Mouse (Mus musculus): ENCODE data around the gene Slc10a4. TPM values are rescaled to one million over a fixed set of nuclear protein-coding genes. Genes with fewer than 3 reads are reported as not detected.

Slc10a4 gene
- polyA plus RNA-seq (2014; fragmentation: Nextera tagmentation; extraction: Ambion mirVana): 0.16 and 0.79 TPM in 2 replicates

DNA sequence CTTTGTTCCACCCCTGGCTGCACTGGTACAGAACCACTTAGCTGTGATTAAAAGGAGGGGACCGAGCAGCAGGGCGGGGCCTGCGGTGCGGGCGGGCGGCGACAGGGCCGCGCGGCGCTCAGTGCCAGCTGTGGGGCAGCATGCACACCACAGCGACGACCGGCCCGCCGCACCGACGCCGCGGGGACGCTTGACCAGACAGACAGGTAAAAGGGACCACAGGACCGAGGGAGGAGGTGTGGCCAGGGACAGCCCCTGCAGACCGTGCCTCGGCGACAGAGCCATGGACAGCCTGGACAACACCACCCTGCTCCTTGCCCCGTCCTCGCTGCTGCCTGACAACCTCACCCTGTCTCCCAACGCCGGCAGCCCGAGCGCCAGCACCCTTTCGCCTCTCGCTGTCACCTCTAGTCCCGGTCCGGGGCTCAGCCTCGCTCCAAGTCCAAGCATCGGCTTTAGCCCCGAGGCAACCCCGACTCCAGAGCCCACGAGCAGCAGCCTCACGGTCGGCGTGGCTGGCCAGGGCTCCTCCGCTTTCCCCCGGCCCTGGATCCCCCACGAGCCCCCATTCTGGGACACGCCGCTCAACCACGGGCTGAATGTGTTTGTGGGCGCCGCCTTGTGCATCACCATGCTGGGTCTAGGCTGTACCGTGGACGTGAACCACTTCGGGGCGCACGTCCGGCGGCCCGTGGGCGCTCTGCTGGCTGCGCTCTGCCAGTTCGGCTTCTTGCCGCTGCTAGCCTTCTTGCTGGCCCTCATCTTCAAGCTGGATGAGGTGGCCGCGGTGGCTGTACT, at the start of gene Slc10a4:
TSS of gene Slc10a4 (plus strand) at position 100 of the 798 bp plus-strand sequence.
- Histone ChIP-seq H3K4me1 (ENCODE audit: control insufficient read depth, insufficient read depth, low read length) (no peaks in the 10 kb centered on the region), H3K4me3 (ENCODE audit: low read length) (peak within 1 kb of the TSS; percentile 41), H3K4me2 (replicated peaks; ENCODE audit: low read depth, low read length) (peak within 1 kb of the TSS; percentile 72), H3K9ac (ENCODE audit: low read depth, low read length) (peak within 1 kb of the TSS; percentile 47; the same call in 1 of the 2 replicates), H3K36me3 (ENCODE audit: control insufficient read depth, insufficient read depth, low read length) (no peaks in the 10 kb centered on the region), H3K27ac (ENCODE audit: low read depth, low read length) (no peak within 1 kb of the TSS), H3K27me3 (ENCODE audit: control insufficient read depth, insufficient read depth, low read length) (peaks cover 26% of the 10 kb centered on the region), H3K9me3 (ENCODE audit: control insufficient read depth, low read length) (no peaks in the 10 kb centered on the region)
- peak; percentile 77 for ATAC-seq (ENCODE audit: low FRiP score, low TSS enrichment)
- 7% methylated on average over 63 of the region's 65 CpGs for WGBS

DNA sequence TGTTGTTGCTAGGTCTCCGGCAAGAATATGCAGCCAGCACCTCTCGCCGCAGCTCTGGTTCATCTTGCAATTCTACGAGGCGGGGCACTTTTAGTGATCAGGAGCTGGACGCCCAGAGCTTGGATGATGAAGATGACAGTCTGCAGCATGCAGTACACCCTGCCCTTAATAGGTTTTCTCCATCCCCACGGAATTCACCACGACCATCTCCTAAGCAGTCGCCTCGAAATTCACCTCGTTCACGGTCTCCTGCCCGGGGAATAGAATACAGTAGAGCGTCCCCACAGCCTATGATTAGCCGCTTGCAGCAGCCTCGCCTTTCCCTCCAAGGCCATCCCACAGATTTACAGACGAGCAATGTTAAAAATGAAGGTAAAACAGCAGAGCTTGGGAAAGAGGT, 49.4 kb upstream of the Slc10a4 start:
- WGBS: 80% methylated on average over 17 of the region's 17 CpGs
- Histone ChIP-seq H3K27me3 (ENCODE audit: control insufficient read depth, insufficient read depth, low read length) (no peaks in the 10 kb centered on the region), H3K27ac (ENCODE audit: low read depth, low read length) (no peak overlapping the region), H3K4me2 (replicated peaks; ENCODE audit: low read depth, low read length) (no peak overlapping the region), H3K4me1 (ENCODE audit: control insufficient read depth, insufficient read depth, low read length) (peaks cover 6% of the 10 kb centered on the region; the same call in 1 of the 2 replicates), H3K9ac (ENCODE audit: low read depth, low read length) (no peak overlapping the region), H3K36me3 (ENCODE audit: control insufficient read depth, insufficient read depth, low read length) (peaks cover 11% of the 10 kb centered on the region; the same call in 1 of the 2 replicates), H3K4me3 (ENCODE audit: low read length) (no peak overlapping the region), H3K9me3 (ENCODE audit: control insufficient read depth, low read length) (no peaks in the 10 kb centered on the region)
- no peak for ATAC-seq (ENCODE audit: low FRiP score, low TSS enrichment)

DNA sequence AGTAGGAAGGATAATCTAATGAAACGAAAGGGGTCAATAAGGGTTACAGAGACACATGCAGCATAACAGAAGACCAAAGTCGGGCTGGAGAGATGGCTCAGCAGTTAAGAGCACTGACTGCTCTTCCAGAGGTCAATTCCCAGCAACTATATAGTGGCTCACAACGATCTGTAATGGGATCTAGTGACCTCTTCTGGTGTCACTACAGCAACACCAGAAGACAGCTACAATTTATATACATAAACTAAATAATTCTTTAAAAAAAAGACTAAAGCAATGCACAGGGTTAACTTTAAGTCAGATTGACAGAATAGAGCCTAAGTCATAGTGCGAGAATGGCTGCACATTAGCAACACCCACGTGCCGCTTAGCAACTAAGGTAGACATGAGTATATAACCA, 46.6 kb upstream of the Slc10a4 start:
- Histone ChIP-seq H3K4me2 (replicated peaks; ENCODE audit: low read depth, low read length) (no peak overlapping the region), H3K36me3 (ENCODE audit: control insufficient read depth, insufficient read depth, low read length) (peaks cover 15% of the 10 kb centered on the region; the same call in 1 of the 2 replicates)
- no peak for ATAC-seq (ENCODE audit: low FRiP score, low TSS enrichment)

DNA sequence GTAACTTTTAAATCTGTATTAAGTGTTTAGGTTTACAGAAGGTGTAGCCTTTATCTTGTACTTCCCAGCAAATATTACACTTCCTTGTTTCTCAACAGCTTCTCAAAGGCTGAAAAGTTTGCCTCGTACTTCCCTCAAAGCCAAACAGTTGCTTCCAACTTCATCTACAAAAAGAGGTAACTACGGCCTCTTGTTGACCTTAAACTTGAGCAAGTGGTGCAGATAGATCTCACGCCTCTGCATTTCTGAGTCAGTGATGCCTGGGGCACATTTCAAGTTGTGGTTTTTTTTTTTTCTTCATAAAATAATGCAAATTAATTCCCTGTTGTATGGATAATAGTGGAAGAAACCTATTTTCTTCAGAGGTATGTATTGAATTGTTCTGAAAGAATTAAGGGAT, 41.0 kb upstream of the Slc10a4 start:
- H3K4me2 ChIP-seq (replicated peaks; ENCODE audit: low read depth, low read length): no peak overlapping the region
- no peak overlapping the region for H3K9ac ChIP-seq (ENCODE audit: low read depth, low read length)
- H3K4me3 ChIP-seq (ENCODE audit: low read length): no peak overlapping the region
- H3K4me1 ChIP-seq (ENCODE audit: control insufficient read depth, insufficient read depth, low read length): no peaks in the 10 kb centered on the region
- no peak for ATAC-seq (ENCODE audit: low FRiP score, low TSS enrichment)
- no peak overlapping the region for H3K27ac ChIP-seq (ENCODE audit: low read depth, low read length)
- no peaks in the 10 kb centered on the region for H3K27me3 ChIP-seq (ENCODE audit: control insufficient read depth, insufficient read depth, low read length)
- WGBS: 84% methylated on average over 3 of the region's 3 CpGs
- no peaks in the 10 kb centered on the region for H3K9me3 ChIP-seq (ENCODE audit: control insufficient read depth, low read length)
- peaks cover 9% of the 10 kb centered on the region; the same call in 1 of the 2 replicates for H3K36me3 ChIP-seq (ENCODE audit: control insufficient read depth, insufficient read depth, low read length)

More for the DNA sequence above, 46.6 kb upstream of the Slc10a4 start:
- Histone ChIP-seq H3K9ac (ENCODE audit: low read depth, low read length) (no peak overlapping the region), H3K27me3 (ENCODE audit: control insufficient read depth, insufficient read depth, low read length) (no peaks in the 10 kb centered on the region), H3K9me3 (ENCODE audit: control insufficient read depth, low read length) (no peaks in the 10 kb centered on the region), H3K27ac (ENCODE audit: low read depth, low read length) (no peak overlapping the region), H3K4me3 (ENCODE audit: low read length) (no peak overlapping the region), H3K4me1 (ENCODE audit: control insufficient read depth, insufficient read depth, low read length) (no peaks in the 10 kb centered on the region; the same call in 1 of the 2 replicates)
- 69% methylated on average over 6 of the region's 6 CpGs for whole genome bisulfite sequencing

DNA sequence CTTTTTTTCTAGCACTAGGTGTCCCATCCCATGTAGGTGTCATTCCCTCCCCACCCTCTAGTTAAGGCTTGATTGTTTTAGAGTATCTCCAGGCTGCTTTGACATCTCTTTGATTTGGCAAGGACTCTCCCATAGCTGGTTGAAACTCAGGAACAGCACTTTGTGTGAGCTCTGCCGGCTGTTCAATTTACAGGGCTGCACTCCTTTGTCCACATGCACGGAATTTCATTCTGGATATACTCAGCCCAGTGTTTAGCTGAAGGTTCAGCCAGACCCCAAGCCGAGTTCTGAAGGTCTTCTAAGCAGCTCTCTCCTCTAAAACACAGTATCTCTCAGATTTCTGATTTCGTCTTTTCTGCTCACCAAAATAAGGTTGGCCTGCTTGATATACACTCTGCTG, 34.2 kb upstream of the Slc10a4 start:
- H3K4me1 ChIP-seq (ENCODE audit: control insufficient read depth, insufficient read depth, low read length): no peaks in the 10 kb centered on the region
- H3K9ac ChIP-seq (ENCODE audit: low read depth, low read length): no peak overlapping the region
- no peak overlapping the region for H3K4me3 ChIP-seq (ENCODE audit: low read length)
- H3K27me3 ChIP-seq (ENCODE audit: control insufficient read depth, insufficient read depth, low read length): no peaks in the 10 kb centered on the region
- H3K36me3 ChIP-seq (ENCODE audit: control insufficient read depth, insufficient read depth, low read length): peaks cover 48% of the 10 kb centered on the region
- no peak overlapping the region for H3K27ac ChIP-seq (ENCODE audit: low read depth, low read length)
- WGBS: 52% methylated on average over 4 of the region's 4 CpGs
- H3K9me3 ChIP-seq (ENCODE audit: control insufficient read depth, low read length): no peaks in the 10 kb centered on the region
- H3K4me2 ChIP-seq (replicated peaks; ENCODE audit: low read depth, low read length): no peak overlapping the region
- no peak for ATAC-seq (ENCODE audit: low FRiP score, low TSS enrichment)

DNA sequence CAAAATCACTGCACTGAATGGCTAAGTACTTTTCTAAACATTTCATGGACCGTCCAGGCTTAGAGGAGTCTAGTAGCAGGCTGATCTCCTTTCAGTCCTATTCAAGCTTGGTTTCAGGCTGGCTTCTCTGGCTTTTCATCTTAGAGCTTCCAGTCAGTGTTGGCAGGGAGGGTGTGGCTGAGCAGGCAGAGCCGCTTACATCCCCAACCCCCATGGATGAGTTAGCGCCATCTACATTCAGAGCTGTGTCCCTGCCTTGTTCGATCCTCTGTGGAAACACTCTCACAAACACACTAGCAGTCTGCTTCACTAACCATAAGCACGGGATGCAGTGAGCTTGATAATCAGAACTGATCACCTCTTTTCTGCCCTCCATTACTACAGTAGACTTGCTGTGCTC, 33.7 kb upstream of the Slc10a4 start:
- Histone ChIP-seq H3K4me1 (ENCODE audit: control insufficient read depth, insufficient read depth, low read length) (no peaks in the 10 kb centered on the region), H3K4me2 (replicated peaks; ENCODE audit: low read depth, low read length) (no peak overlapping the region), H3K27me3 (ENCODE audit: control insufficient read depth, insufficient read depth, low read length) (no peaks in the 10 kb centered on the region), H3K27ac (ENCODE audit: low read depth, low read length) (no peak overlapping the region), H3K9me3 (ENCODE audit: control insufficient read depth, low read length) (no peaks in the 10 kb centered on the region), H3K4me3 (ENCODE audit: low read length) (no peak overlapping the region), H3K36me3 (ENCODE audit: control insufficient read depth, insufficient read depth, low read length) (peaks cover 48% of the 10 kb centered on the region), H3K9ac (ENCODE audit: low read depth, low read length) (no peak overlapping the region)
- no peak for ATAC-seq (ENCODE audit: low FRiP score, low TSS enrichment)
- 59% methylated on average over 5 of the region's 5 CpGs for WGBS

DNA sequence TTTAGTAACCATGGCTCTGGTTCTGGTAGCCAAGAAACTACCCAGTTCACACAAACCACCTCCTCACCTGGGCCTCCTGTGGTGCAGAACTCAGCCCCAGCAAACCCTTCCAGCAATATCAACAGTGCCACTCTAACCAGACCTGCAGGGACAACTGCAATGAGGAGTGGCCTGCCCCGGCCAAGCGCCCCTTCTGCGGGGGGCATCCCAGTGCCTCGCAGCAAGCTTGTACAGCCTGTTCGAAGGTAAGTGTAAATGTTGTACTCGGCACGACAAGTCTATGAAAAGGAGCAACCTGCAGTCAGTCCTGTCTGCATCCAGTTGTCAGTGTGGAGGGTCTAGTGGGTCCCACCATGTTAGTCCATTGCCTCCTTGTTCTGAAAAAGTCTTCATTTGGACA, 32.1 kb upstream of the Slc10a4 start, which contains the start of gene Gm10135:
TSS of gene Gm10135 (minus strand) at position 101 of the 400 bp plus-strand sequence.
- H3K27me3 ChIP-seq (ENCODE audit: control insufficient read depth, insufficient read depth, low read length): no peaks in the 10 kb centered on the region
- 96% methylated on average over 7 of the region's 7 CpGs for WGBS
- ATAC-seq (ENCODE audit: low FRiP score, low TSS enrichment): no peak

DNA sequence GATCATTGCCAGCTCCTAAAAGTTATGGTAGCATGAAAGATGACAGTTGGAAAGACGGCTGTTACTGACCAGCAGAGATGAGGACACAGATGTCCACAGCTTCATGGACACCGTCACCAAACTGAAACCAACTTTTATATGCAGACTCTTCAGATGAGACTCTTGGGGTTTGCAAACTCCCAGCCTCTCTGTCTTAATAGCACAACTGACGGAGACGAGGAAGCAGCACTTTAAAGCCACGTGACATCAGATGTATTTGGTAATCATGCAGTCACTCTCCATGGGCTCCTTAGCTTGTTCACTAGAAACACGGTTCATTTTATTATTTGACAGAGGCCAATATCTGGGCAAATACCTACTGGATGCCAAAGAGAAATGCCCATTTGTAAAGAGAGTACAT, 30.7 kb upstream of the Slc10a4 start:
- no peak for ATAC-seq (ENCODE audit: low FRiP score, low TSS enrichment)
- H3K4me1 ChIP-seq (ENCODE audit: control insufficient read depth, insufficient read depth, low read length): no peaks in the 10 kb centered on the region
- H3K36me3 ChIP-seq (ENCODE audit: control insufficient read depth, insufficient read depth, low read length): peaks cover 50% of the 10 kb centered on the region

More for the DNA sequence above, 32.1 kb upstream of the Slc10a4 start, which contains the start of gene Gm10135:
- H3K4me3 ChIP-seq (ENCODE audit: low read length): no peak within 1 kb of the TSS
- H3K9ac ChIP-seq (ENCODE audit: low read depth, low read length): no peak within 1 kb of the TSS
- peaks cover 43% of the 10 kb centered on the region for H3K36me3 ChIP-seq (ENCODE audit: control insufficient read depth, insufficient read depth, low read length)
- H3K4me2 ChIP-seq (replicated peaks; ENCODE audit: low read depth, low read length): no peak within 1 kb of the TSS
- no peaks in the 10 kb centered on the region for H3K9me3 ChIP-seq (ENCODE audit: control insufficient read depth, low read length)
- H3K4me1 ChIP-seq (ENCODE audit: control insufficient read depth, insufficient read depth, low read length): no peaks in the 10 kb centered on the region
- no peak within 1 kb of the TSS for H3K27ac ChIP-seq (ENCODE audit: low read depth, low read length)

DNA sequence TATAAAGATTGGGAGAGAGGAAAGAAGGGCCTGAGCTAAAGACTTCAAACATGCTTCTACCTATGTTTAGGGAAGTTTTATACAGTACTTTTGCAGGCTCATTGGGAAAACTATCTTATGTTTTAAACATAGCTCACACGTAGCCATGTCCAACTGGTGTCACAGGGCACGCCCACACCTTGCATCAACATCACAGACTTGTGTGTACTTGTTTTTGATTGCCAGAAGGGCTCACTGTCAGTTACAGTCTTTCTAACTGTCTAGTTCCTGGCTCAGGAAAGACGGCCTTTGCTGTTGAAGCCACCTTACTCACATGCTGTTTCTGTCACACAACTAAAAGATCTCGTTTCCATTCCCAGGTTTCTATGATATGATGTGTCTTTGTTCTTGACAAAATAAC, 30.1 kb upstream of the Slc10a4 start:
- no peak overlapping the region for H3K4me2 ChIP-seq (replicated peaks; ENCODE audit: low read depth, low read length)
- H3K9me3 ChIP-seq (ENCODE audit: control insufficient read depth, low read length): no peaks in the 10 kb centered on the region
- H3K36me3 ChIP-seq (ENCODE audit: control insufficient read depth, insufficient read depth, low read length): peaks cover 54% of the 10 kb centered on the region
- H3K27ac ChIP-seq (ENCODE audit: low read depth, low read length): no peak overlapping the region
- no peak for ATAC-seq (ENCODE audit: low FRiP score, low TSS enrichment)
- H3K9ac ChIP-seq (ENCODE audit: low read depth, low read length): no peak overlapping the region
- no peak overlapping the region for H3K4me3 ChIP-seq (ENCODE audit: low read length)
- WGBS: 82% methylated on average over 4 of the region's 4 CpGs
- H3K27me3 ChIP-seq (ENCODE audit: control insufficient read depth, insufficient read depth, low read length): no peaks in the 10 kb centered on the region
- no peaks in the 10 kb centered on the region for H3K4me1 ChIP-seq (ENCODE audit: control insufficient read depth, insufficient read depth, low read length)

More for the DNA sequence above, 30.7 kb upstream of the Slc10a4 start:
- Histone ChIP-seq H3K9ac (ENCODE audit: low read depth, low read length) (no peak overlapping the region), H3K4me3 (ENCODE audit: low read length) (no peak overlapping the region), H3K27ac (ENCODE audit: low read depth, low read length) (no peak overlapping the region), H3K27me3 (ENCODE audit: control insufficient read depth, insufficient read depth, low read length) (no peaks in the 10 kb centered on the region), H3K9me3 (ENCODE audit: control insufficient read depth, low read length) (no peaks in the 10 kb centered on the region), H3K4me2 (replicated peaks; ENCODE audit: low read depth, low read length) (no peak overlapping the region)
- 88% methylated on average over 6 of the region's 6 CpGs for WGBS
